Mouse (Mus musculus): ENCODE data around the gene Hist1h2bj.

Hist1h2bj gene

GRCm38 (mm10) chr13:22015479-22016450 is 27.2 kb upstream of the Hist1h2bj start:
- DNase-seq = no peak

- no peak for DNase-seq
Observed at GRCm38 (mm10) chr13:22019934-22020835, 22.8 kb upstream of the Hist1h2bj start.

DNA sequence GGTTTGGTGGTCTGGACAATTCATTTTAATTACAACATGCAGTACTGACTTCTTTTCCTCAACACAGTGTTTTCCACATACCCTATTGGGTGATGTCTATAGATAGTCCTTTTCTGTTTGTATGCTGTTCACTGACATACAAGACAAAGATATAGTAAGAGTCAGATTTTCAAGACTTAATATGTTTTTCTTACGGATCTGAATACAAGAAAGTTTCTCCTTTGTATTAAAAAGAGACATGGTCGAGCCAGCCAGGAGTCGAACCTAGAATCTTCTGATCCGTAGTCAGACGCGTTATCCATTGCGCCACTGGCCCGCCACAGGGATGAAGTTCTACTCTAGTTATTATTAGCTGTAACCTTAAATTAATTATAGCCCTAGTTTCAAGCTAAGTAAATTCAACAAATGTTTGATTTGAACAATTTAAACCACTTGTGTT is 22.1 kb upstream of the Hist1h2bj start:
- no peak for DNase-seq

- no peak for DNase-seq
Observed at GRCm38 (mm10) chr13:22021581-22021980, 21.4 kb upstream of the Hist1h2bj start.

GRCm38 (mm10) chr13:22022241-22022640 is 20.8 kb upstream of the Hist1h2bj start:
- no peak for DNase-seq

- DNase-seq = peak; percentile 79
Observed at GRCm38 (mm10) chr13:22026058-22027031, 16.7 kb upstream of the Hist1h2bj start.

GRCm38 (mm10) chr13:22028673-22029460 is 14.1 kb upstream of the Hist1h2bj start:
- peak; percentile 86 for DNase-seq

DNA sequence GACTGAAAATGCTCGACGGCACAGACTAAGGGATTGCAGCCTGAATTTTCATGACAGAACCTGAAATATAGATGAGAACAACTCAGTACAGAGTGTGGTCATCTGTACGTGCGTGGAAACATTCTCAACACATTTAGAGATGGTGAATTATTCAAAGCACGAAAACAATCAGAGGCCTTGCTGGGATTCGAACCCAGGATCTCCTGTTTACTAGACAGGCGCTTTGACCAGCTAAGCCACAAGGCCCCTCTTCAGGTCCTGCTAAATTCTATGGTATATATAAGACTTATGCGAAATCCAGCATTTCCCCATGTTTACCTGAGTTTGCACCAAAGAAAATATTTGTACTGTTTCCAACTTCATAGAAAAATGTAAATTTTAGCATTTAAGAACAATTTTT is 13.1 kb upstream of the Hist1h2bj start:
- DNase-seq = no peak

DNA sequence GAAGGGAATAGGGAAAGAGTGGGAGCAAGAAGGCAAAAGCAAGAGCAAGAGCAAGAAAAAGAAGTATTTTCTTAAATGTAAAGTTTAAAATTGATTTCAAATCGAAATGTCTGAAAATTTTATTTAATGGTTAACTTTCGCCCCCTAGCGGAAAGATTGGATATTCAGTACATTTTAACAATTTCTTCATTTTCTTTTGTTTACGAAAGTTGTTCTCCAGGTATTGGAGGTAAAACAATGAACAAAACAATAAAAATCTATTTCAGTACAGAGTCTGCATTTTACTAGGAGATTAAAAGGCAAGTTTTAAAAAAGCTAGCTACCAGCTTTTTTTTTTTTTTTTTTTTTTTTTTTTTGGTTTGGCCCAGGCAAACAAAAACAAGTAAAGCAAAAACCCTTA is 12.5 kb upstream of the Hist1h2bj start:
- no peak for DNase-seq

- no peak for DNase-seq
Observed at GRCm38 (mm10) chr13:22033741-22034442, 9.1 kb upstream of the Hist1h2bj start.

DNA sequence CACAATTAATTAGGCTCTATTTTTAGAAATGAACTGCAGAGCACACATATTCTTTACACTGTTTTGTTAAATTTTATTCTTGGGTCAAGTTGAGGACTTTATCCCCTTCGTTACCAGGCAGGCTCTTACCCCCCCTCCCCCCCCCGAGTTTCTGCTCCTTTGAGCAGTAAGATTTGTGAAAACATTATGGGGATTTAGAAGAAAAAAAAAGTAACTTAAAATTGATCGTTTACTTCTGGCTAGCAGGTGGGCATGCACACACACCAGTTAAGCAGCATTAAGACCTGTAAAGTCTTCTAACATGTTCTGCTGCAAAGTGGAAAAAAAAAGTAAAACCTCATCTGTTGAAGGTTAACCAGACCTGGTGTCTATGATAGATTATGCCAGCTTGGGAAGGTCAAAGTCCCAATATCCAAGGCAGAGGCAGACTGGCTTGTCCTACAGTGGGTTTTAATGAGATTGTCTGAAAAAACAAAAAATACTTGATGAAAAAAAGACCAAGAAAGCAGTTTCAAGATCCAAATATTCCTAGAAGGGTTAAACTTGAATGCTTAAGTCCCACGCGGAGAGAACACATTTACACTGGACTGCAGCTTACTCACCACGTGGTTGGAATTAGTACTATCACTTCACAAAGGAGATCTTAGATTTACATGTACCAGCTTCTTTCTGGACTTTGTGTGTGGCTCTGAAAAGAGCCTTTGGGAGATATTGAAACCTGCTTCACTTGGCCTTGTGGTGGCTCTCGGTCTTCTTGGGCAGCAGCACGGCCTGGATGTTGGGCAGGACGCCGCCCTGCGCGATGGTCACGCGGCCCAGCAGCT is 8.4 kb upstream of the Hist1h2bj start:
- peak; percentile 5 for DNase-seq

DNA sequence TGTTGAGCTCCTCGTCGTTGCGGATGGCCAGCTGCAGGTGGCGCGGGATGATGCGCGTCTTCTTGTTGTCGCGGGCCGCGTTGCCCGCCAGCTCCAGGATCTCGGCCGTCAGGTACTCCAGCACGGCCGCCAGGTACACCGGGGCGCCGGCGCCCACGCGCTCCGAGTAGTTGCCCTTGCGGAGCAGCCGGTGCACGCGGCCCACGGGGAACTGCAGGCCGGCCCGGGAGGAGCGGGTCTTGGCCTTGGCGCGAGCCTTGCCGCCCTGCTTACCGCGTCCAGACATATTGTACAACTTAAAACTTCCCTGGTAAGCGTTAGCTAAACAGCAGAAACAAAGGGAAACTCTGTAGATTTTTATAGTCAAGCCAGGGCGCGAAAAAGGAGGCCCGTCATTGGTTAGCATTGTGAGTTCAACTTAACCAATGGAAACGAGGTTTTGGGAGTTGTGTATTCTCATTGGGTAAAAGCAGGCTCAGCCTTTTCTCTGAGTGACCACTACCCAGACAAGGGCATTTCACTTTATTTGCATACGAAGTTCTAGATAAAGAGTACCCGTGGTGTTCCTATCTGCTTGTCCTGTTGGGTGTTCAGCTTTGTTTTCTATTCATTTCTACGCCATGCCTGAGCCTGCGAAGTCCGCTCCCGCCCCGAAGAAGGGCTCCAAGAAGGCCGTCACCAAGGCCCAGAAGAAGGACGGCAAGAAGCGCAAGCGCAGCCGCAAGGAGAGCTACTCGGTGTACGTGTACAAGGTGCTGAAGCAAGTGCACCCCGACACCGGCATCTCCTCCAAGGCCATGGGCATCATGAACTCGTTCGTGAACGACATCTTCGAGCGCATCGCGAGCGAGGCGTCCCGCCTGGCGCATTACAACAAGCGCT is 7.5 kb upstream of the Hist1h2bj start, which contains the start of the genes Hist1h2ah and Hist1h2bk:
Hist1h2ah (minus strand) TSS at position 302 of the 882 bp plus-strand sequence.
Hist1h2bk (plus strand) TSS at position 604 of the 882 bp plus-strand sequence.
- peak; percentile 84 for DNase-seq

DNA sequence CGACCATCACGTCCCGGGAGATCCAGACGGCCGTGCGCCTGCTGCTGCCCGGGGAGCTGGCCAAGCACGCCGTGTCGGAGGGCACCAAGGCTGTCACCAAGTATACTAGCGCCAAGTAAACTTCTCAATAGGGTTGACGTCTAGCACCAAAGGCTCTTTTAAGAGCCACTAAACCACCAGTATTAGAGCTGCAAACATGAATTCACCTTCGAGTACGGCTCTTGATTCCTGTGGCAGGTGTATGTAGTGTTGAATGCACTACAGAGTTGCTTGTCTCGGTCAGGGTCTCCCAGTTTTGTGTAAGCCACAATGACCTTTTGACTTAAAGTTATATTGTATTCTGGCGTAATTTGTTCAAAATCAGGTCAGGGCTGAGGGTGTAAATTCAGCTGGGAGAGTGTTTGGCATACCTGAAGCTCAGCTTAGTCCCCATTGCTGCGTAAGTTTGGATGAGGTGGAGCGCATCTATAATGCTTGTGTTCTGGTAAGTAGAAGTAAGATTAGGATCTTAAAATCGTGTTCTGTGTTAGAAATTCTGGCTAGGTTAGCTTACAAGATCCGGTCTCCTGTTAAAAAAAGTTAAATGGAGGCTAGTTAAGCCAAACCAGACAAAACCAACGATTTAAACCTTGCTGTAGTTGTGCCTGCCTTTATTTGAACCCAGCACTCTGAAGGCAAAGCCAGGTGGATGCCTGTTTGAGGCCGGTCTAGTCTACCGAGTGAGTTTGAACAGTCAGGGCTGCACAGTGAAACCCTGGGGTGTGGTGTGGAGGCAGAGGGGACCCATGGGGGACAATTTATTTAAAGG is 6.7 kb upstream of the Hist1h2bj start:
- peak; percentile 10 for DNase-seq

DNA sequence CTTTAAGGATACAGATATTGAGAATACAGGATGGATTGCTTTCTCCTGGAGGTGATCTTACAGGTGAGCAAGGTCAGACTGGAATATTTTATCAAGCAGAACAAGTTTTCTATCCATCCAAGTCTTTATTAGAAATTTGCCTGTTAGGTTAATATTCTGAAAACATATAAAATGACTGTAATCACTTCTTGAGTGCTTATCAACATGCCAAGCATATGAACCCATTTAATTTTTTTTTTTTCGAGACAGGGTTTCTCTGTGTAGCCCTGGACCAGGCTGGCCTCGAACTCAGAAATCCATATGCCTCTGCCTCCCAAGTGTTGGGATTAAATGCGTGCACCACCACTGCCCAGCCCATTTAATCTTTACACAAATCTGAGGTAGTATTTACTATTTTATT is 6.0 kb upstream of the Hist1h2bj start:
- no peak for DNase-seq

DNA sequence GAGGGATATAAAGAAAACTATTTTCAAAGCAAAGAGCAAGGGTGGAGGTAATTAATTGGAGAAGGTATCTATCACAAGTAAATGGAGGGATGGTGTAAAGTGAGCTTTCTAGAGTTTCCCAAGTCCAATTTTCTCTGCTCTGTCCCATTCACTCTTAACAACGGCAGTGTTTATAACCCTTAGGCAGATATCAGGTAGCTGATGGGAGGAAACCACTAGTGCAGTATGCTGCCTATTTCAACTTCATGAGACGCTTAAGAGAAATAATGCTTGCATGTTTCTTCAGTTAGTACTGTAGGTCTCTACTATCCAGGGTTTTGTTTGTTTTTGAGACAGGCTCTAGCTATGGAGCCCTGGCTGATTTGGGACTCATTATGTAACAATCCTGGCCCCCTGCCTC is 5.6 kb upstream of the Hist1h2bj start:
- DNase-seq = no peak

DNA sequence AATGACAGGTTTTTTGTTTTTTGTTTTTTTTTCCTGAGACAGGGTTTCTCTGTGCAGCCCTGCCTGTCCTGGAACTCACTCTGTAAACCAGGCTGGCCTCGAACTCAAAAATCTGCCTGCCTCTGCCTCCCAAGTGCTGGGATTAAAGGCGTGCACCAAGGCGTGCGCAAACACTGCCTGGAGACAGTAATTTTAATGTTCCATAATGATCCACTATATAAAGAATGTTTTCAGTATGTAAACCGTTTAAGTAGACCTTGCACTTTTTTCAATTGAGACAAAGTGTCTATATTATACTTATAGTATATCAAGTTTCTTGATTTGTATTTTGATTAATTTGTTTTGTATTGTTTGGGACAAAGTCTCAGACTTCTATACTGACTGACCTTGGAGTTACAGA is 3.6 kb upstream of the Hist1h2bj start:
- no peak for DNase-seq

GRCm38 (mm10) chr13:22039951-22040463 is 3.0 kb upstream of the Hist1h2bj start:
- no peak for DNase-seq

Measured in right cerebral cortex, postnatal 25 days (tissue).